Mouse (Mus musculus): ENCODE measurements around the gene Lemd1. TPM values are rescaled to one million over a fixed set of nuclear protein-coding genes. Genes with fewer than 3 reads are reported as not detected.
A peak's percentile ranks its signal among the peaks of the same experiment; 100 is the strongest.

Gene Lemd1
- polyA plus RNA-seq, 1 experiment, result not detected

GRCm38 (mm10) chr1:132164780-132165518 lies 26.3 kb upstream of the Lemd1 start:
- Histone ChIP-seq H3K4me3 (ENCODE audit: extremely low read depth, insufficient read depth, insufficient read length) (no peak overlapping the region), H3K36me3 (ENCODE audit: control insufficient read depth, insufficient read depth, low read length) (no peaks in the 10 kb centered on the region), H3K27ac (ENCODE audit: insufficient read depth, low read length) (no peak overlapping the region), H3K27me3 (ENCODE audit: control insufficient read depth, insufficient read depth, low read length) (no peaks in the 10 kb centered on the region), H3K4me1 (ENCODE audit: control insufficient read depth, insufficient read depth, insufficient read length) (no peaks in the 10 kb centered on the region)
- 53% methylated on average over 13 of the region's 13 CpGs for WGBS
- DNase-seq (ENCODE audit: low read depth in 1 of 2, low spot score in 2 of 2), result no peak
- TF ChIP-seq CTCF (IDR thresholded peaks at IDR 0.05; ENCODE audit: extremely low read depth, insufficient read depth, insufficient read length, insufficient replicate concordance) (no peak), POLR2A (IDR thresholded peaks at IDR 0.05; ENCODE audit: low read depth, low read length) (no peak)

- H3K27me3 ChIP-seq (ENCODE audit: control insufficient read depth, insufficient read depth, low read length), result no peaks in the 10 kb centered on the region
- 67% methylated on average over 3 of the region's 3 CpGs for WGBS
These were observed 25.4 kb upstream of the Lemd1 start for GRCm38 (mm10) chr1:132165859-132166258.

GRCm38 (mm10) chr1:132168115-132168767 lies 23.0 kb upstream of the Lemd1 start:
- Histone ChIP-seq H3K36me3 (ENCODE audit: control insufficient read depth, insufficient read depth, low read length) (no peaks in the 10 kb centered on the region), H3K4me1 (ENCODE audit: control insufficient read depth, insufficient read depth, insufficient read length) (no peaks in the 10 kb centered on the region), H3K4me3 (ENCODE audit: extremely low read depth, insufficient read depth, insufficient read length) (no peak overlapping the region), H3K27ac (ENCODE audit: insufficient read depth, low read length) (no peak overlapping the region), H3K27me3 (ENCODE audit: control insufficient read depth, insufficient read depth, low read length) (no peaks in the 10 kb centered on the region)
- no peak for TF ChIP-seq POLR2A (IDR thresholded peaks at IDR 0.05; ENCODE audit: low read depth, low read length)
- no peak for TF ChIP-seq CTCF (IDR thresholded peaks at IDR 0.05; ENCODE audit: extremely low read depth, insufficient read depth, insufficient read length, insufficient replicate concordance)
- WGBS, result 11% methylated on average over 12 of the region's 12 CpGs
- no peak for DNase-seq (ENCODE audit: low read depth in 1 of 2, low spot score in 2 of 2)

More at GRCm38 (mm10) chr1:132165859-132166258, 25.4 kb upstream of the Lemd1 start:
- no peaks in the 10 kb centered on the region for H3K36me3 ChIP-seq (ENCODE audit: control insufficient read depth, insufficient read depth, low read length)
- no peak overlapping the region for H3K27ac ChIP-seq (ENCODE audit: insufficient read depth, low read length)
- no peaks in the 10 kb centered on the region for H3K4me1 ChIP-seq (ENCODE audit: control insufficient read depth, insufficient read depth, insufficient read length)
- TF ChIP-seq POLR2A (IDR thresholded peaks at IDR 0.05; ENCODE audit: low read depth, low read length) (no peak), CTCF (IDR thresholded peaks at IDR 0.05; ENCODE audit: extremely low read depth, insufficient read depth, insufficient read length, insufficient replicate concordance) (peak; percentile 25; the same call in 1 of the 2 replicates)
- DNase-seq (ENCODE audit: low read depth in 1 of 2, low spot score in 2 of 2), result peak in 1 of 2 experiments; percentile 16
- H3K4me3 ChIP-seq (ENCODE audit: extremely low read depth, insufficient read depth, insufficient read length), result no peak overlapping the region

DNA sequence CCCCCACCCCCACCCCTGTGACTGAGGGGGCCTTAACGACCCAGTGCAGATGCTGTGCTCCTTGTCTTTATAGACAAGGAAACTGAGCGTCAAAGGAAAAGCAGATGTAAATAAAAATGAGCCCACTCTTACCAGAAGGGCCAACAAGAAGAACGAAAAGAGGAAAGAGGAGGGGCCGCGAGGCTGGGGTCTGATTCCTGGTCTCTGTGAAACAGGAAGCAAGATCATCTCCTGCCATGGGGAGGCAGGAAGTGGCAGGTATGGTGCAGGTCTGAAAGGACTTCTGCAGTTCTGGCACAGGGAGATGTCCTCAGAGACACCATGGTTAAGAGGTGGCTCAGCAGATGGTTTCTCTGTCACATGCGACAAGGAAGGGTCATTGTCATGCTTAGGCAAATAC lies 20.5 kb upstream of the Lemd1 start:
- TF ChIP-seq POLR2A (IDR thresholded peaks at IDR 0.05; ENCODE audit: low read depth, low read length), result no peak
- TF ChIP-seq CTCF (IDR thresholded peaks at IDR 0.05; ENCODE audit: extremely low read depth, insufficient read depth, insufficient read length, insufficient replicate concordance), result no peak
- no peak overlapping the region for H3K4me3 ChIP-seq (ENCODE audit: extremely low read depth, insufficient read depth, insufficient read length)
- WGBS, result 11% methylated on average over 6 of the region's 6 CpGs
- no peaks in the 10 kb centered on the region for H3K4me1 ChIP-seq (ENCODE audit: control insufficient read depth, insufficient read depth, insufficient read length)
- H3K27ac ChIP-seq (ENCODE audit: insufficient read depth, low read length), result no peak overlapping the region
- no peaks in the 10 kb centered on the region for H3K36me3 ChIP-seq (ENCODE audit: control insufficient read depth, insufficient read depth, low read length)
- no peak for DNase-seq (ENCODE audit: low read depth in 1 of 2, low spot score in 2 of 2)
- H3K27me3 ChIP-seq (ENCODE audit: control insufficient read depth, insufficient read depth, low read length), result no peaks in the 10 kb centered on the region

- Histone ChIP-seq H3K27me3 (ENCODE audit: control insufficient read depth, insufficient read depth, low read length) (no peaks in the 10 kb centered on the region), H3K36me3 (ENCODE audit: control insufficient read depth, insufficient read depth, low read length) (no peaks in the 10 kb centered on the region), H3K4me3 (ENCODE audit: extremely low read depth, insufficient read depth, insufficient read length) (no peak overlapping the region), H3K27ac (ENCODE audit: insufficient read depth, low read length) (no peak overlapping the region), H3K4me1 (ENCODE audit: control insufficient read depth, insufficient read depth, insufficient read length) (no peaks in the 10 kb centered on the region)
- no peak for TF ChIP-seq CTCF (IDR thresholded peaks at IDR 0.05; ENCODE audit: extremely low read depth, insufficient read depth, insufficient read length, insufficient replicate concordance)
- TF ChIP-seq POLR2A (IDR thresholded peaks at IDR 0.05; ENCODE audit: low read depth, low read length), result no peak
- DNase-seq (ENCODE audit: low read depth in 1 of 2, low spot score in 2 of 2), result no peak
- WGBS, result 88% methylated on average over 1 of the region's 2 CpGs
These were observed 19.6 kb upstream of the Lemd1 start for GRCm38 (mm10) chr1:132171619-132172018.

DNA sequence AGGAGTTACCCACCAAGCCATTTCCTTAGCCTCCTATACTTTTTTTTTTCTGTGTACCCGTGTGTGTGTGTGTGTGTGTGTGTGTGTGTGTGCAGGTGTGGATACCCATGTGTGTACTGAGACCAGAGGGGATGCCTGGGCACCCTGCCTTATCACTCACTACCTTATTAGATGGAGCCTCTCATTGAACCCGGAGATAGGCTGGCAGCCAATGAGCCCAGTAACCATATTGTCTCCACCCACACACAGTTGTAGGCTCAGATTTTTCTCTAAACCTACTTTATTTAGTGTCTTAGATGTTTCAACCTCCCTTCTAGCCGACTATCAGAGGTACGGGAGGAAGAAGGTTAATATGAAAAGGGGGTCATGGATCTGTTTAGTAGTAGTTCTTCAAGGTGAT lies 4.9 kb upstream of the Lemd1 start:
- H3K4me3 ChIP-seq (ENCODE audit: extremely low read depth, insufficient read depth, insufficient read length), result no peak overlapping the region
- no peak for DNase-seq (ENCODE audit: low read depth in 1 of 2, low spot score in 2 of 2)
- 81% methylated on average over 4 of the region's 4 CpGs for WGBS
- no peak for TF ChIP-seq POLR2A (IDR thresholded peaks at IDR 0.05; ENCODE audit: low read depth, low read length)
- TF ChIP-seq CTCF (IDR thresholded peaks at IDR 0.05; ENCODE audit: extremely low read depth, insufficient read depth, insufficient read length, insufficient replicate concordance), result no peak
- peaks cover 5% of the 10 kb centered on the region for H3K4me1 ChIP-seq (ENCODE audit: control insufficient read depth, insufficient read depth, insufficient read length)
- no peak overlapping the region for H3K27ac ChIP-seq (ENCODE audit: insufficient read depth, low read length)
- H3K27me3 ChIP-seq (ENCODE audit: control insufficient read depth, insufficient read depth, low read length), result peaks cover 17% of the 10 kb centered on the region
- H3K36me3 ChIP-seq (ENCODE audit: control insufficient read depth, insufficient read depth, low read length), result no peaks in the 10 kb centered on the region

All from spleen, adult 2 months (tissue).